Mouse (Mus musculus) kidney, embryonic 16.5 days (tissue): ENCODE measurements at regions not wholly inside any gene's neighbourhood (a gene's known extent, or its start where the extent isn't known, plus 50 kb on each side); places are given as distances from the start of the nearest gene placed in this dataset.
A peak's percentile ranks its signal among the peaks of the same experiment; 100 is the strongest.

Source experiments
- ATAC-seq: fragments of 200-750 bp; cut with Nextera tagmentation; 2 replicates; pipeline ENCODE4 v1.8.0; 2017; ENCODE audit warnings: moderate TSS enrichment; ENCODE audit not compliant: low FRiP score, low TSS enrichment
- H3K27ac ChIP-seq: fragments of 300-500 bp; sonication (generic); 2 replicates; pipeline ENCODE4 v1.5.1; 2014; ENCODE audit warnings: low read length
- H3K27me3 ChIP-seq: fragments of 300-500 bp; sonication (generic); 2 replicates; pipeline ENCODE4 v1.6.1; 2014; ENCODE audit warnings: low read length, control low read depth, mixed read lengths; ENCODE audit not compliant: insufficient read depth
- H3K36me3 ChIP-seq: fragments of 300-500 bp; sonication (generic); 2 replicates; pipeline ENCODE4 v1.6.1; 2014; ENCODE audit warnings: low read length, control low read depth, mixed read lengths; ENCODE audit not compliant: insufficient read depth
- H3K4me1 ChIP-seq: fragments of 300-500 bp; sonication (generic); 2 replicates; pipeline ENCODE4 v1.6.1; 2014; ENCODE audit warnings: low read length, control low read depth, mixed read lengths; ENCODE audit not compliant: insufficient read depth
- H3K4me2 ChIP-seq: fragments of 300-500 bp; sonication (generic); replicated peaks from 2 replicates; pipeline ENCODE4 v1.6.1; 2014; ENCODE audit warnings: low read depth, low read length
- H3K4me3 ChIP-seq: fragments of 300-500 bp; sonication (generic); 2 replicates; pipeline ENCODE4 v1.5.1; 2014; ENCODE audit warnings: mild to moderate bottlenecking, low read length
- H3K9ac ChIP-seq: fragments of 300-500 bp; sonication (generic); replicated peaks from 2 replicates; pipeline ENCODE4 v1.6.1; 2014; ENCODE audit warnings: low read length
- H3K9me3 ChIP-seq: fragments of 300-500 bp; sonication (generic); 2 replicates; pipeline ENCODE4 v1.6.1; 2016; ENCODE audit warnings: low read length, control low read depth
- WGBS: fragments of 180-500 bp; shearing (Covaris S2); extraction: QIAGEN DNeasy Blood & Tissue Kit; methylation state at CpG from one replicate; pipeline ENCODE4 v1.1.7; 2014; 5-methylcytosine and 5-hydroxymethylcytosine counted together

DNA sequence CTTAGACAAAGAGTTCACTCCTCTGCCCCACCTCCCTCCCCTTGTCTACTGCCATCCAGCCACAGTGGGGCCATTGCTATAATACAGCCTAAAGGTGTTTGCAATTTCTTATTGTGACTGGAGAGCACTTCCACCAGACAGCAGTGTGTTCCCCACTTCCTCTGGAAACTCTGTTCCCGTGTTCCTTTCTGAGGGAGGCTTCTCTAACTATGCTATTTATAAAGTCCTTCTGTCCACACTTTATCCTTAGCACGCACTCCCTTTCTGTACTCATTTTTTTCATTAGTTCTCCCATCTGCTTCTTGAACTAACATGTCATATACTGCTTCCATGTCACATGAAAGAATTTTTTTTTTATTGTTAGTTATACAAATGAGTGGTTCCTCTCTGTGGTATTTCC is 52.0 kb upstream of the 4930432M17Rik start:
- Histone ChIP-seq H3K27ac (no peak overlapping the region), H3K9ac (no peak overlapping the region), H3K4me3 (no peak overlapping the region), H3K4me2 (no peak overlapping the region), H3K27me3 (no peaks in the 10 kb centered on the region), H3K36me3 (no peaks in the 10 kb centered on the region), H3K4me1 (no peaks in the 10 kb centered on the region), H3K9me3 (0 out of 2 replicates have a peak, but pooled peaks cover 3% of the 10 kb centered on the region)
- no peak for ATAC-seq
- WGBS: 74% methylated on average over 2 of the region's 2 CpGs

DNA sequence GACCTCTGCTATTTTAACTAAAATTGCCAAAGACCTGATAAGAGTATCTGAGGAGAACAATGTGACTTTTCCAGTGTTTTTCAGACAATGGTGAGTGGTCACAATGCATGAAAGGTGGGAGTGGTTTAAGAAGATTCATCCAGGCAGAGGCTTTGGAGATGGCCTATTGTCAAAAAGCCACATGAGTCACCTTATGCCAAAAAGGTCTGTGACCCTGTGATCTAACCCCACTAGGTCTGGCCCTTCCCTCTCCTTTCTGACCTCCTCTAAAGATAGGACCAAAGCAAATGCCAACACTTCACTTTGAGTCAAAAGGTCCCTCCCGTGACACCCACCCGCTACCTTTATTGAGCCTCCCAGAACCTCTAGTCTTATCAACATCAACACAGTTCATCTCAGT is 52.4 kb upstream of the 4930432M17Rik start:
- ATAC-seq: no peak
- Histone ChIP-seq H3K9ac (no peak overlapping the region), H3K4me2 (no peak overlapping the region), H3K9me3 (0 out of 2 replicates have a peak, but pooled peaks cover 3% of the 10 kb centered on the region), H3K4me1 (no peaks in the 10 kb centered on the region), H3K36me3 (no peaks in the 10 kb centered on the region), H3K27ac (no peak overlapping the region), H3K27me3 (no peaks in the 10 kb centered on the region), H3K4me3 (no peak overlapping the region)
- WGBS: 92% methylated on average over 2 of the region's 2 CpGs

DNA sequence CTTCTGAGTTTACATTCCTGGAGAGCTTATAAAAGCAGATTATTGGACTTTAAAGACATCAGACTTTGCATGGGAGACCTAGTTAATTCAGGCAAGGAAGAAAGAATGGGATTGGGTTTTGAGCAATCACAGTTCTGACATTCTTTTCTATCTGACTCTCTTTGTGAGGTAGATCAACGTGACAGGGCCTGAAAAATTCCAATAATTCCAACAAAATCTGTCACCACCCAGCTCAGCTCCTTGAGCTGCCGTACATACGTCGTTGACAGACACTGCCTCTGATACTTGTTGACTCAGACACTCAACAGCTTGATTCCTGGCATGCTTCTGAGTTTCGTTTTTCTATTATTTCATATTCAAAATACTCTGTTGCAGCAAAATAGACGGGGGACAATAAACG is 53.2 kb upstream of the 4930432M17Rik start:
- no peak overlapping the region for H3K9ac ChIP-seq
- no peaks in the 10 kb centered on the region for H3K4me1 ChIP-seq
- no peak overlapping the region for H3K4me3 ChIP-seq
- no peak overlapping the region for H3K27ac ChIP-seq
- no peak for ATAC-seq
- no peaks in the 10 kb centered on the region for H3K27me3 ChIP-seq
- WGBS: 73% methylated on average over 7 of the region's 7 CpGs
- H3K4me2 ChIP-seq: no peak overlapping the region
- 0 out of 2 replicates have a peak, but pooled peaks cover 3% of the 10 kb centered on the region for H3K9me3 ChIP-seq
- no peaks in the 10 kb centered on the region for H3K36me3 ChIP-seq

DNA sequence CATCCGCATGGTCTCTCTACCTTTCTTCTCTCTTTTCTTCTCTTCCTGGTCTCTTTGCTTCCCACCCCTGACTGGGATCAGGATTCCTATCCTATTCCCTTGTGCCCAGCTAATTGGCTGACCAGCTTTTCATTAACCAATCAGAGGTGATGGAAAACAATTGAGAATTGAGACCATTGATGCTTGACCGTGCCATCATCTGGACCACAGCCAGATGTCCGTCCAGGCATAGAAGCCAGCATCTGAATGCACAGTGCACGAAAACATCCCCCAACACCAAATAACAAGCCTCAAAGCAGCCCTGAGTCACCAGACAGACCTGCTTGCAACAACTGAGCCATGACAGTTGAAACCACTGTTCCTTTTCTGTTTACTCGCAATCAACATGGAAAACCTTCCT is 54.5 kb upstream of the 4930432M17Rik start:
- 0 out of 2 replicates have a peak, but pooled peaks cover 3% of the 10 kb centered on the region for H3K9me3 ChIP-seq
- no peak overlapping the region for H3K4me2 ChIP-seq
- H3K4me3 ChIP-seq: no peak overlapping the region
- no peak overlapping the region for H3K9ac ChIP-seq
- WGBS: 70% methylated on average over 5 of the region's 5 CpGs
- H3K27me3 ChIP-seq: no peaks in the 10 kb centered on the region
- H3K27ac ChIP-seq: no peak overlapping the region
- H3K36me3 ChIP-seq: no peaks in the 10 kb centered on the region
- no peaks in the 10 kb centered on the region for H3K4me1 ChIP-seq
- ATAC-seq: 0 out of 2 replicates have a peak, but pooled peaks have one; percentile 59

- Histone ChIP-seq H3K4me3 (no peak overlapping the region), H3K9me3 (0 out of 2 replicates have a peak, but pooled peaks cover 3% of the 10 kb centered on the region), H3K9ac (no peak overlapping the region), H3K4me2 (no peak overlapping the region), H3K27me3 (no peaks in the 10 kb centered on the region), H3K27ac (no peak overlapping the region), H3K36me3 (no peaks in the 10 kb centered on the region), H3K4me1 (no peaks in the 10 kb centered on the region)
- ATAC-seq: no peak
- 78% methylated on average over 7 of the region's 7 CpGs for WGBS
Observed at GRCm38 (mm10) chr3:121614741-121615140, 55.8 kb upstream of the 4930432M17Rik start.

DNA sequence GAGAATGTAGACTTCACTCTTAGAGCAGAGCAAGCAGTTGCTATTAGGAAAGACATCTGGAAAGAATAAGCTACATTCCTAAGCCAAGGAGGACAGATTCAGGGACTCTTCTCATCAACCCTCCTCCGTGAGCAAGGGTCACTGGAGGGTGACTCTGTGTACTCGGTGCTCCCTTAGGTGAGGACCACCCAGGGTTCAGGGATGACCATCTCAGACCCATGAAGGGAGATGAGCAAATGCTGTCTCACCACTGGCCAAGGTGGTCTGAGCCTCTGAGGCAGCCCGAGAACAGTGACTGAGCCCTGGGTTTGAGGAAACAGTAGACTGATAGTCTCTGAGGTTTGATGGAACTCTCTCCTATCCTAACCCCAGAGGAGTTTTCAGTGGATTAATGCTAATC is 57.3 kb upstream of the 4930432M17Rik start:
- Histone ChIP-seq H3K4me3 (no peak overlapping the region), H3K4me1 (peaks cover 10% of the 10 kb centered on the region; the same call in 1 of the 2 replicates), H3K9ac (no peak overlapping the region), H3K9me3 (0 out of 2 replicates have a peak, but pooled peaks cover 3% of the 10 kb centered on the region), H3K27me3 (no peaks in the 10 kb centered on the region), H3K36me3 (no peaks in the 10 kb centered on the region), H3K4me2 (no peak overlapping the region), H3K27ac (no peak overlapping the region)
- 70% methylated on average over 3 of the region's 3 CpGs for WGBS
- no peak for ATAC-seq

- 67% methylated on average over 7 of the region's 7 CpGs for WGBS
- Histone ChIP-seq H3K4me2 (no peak overlapping the region), H3K27ac (no peak overlapping the region), H3K4me3 (no peak overlapping the region), H3K9me3 (no peaks in the 10 kb centered on the region), H3K9ac (no peak overlapping the region), H3K27me3 (no peaks in the 10 kb centered on the region), H3K36me3 (no peaks in the 10 kb centered on the region), H3K4me1 (peaks cover 10% of the 10 kb centered on the region; the same call in 1 of the 2 replicates)
- ATAC-seq: no peak
Observed at GRCm38 (mm10) chr3:121609845-121610244, 60.7 kb upstream of the 4930432M17Rik start.

GRCm38 (mm10) chr3:121609090-121609489 is 61.5 kb upstream of the 4930432M17Rik start:
- H3K36me3 ChIP-seq: no peaks in the 10 kb centered on the region
- 12% methylated on average over 7 of the region's 7 CpGs for WGBS

DNA sequence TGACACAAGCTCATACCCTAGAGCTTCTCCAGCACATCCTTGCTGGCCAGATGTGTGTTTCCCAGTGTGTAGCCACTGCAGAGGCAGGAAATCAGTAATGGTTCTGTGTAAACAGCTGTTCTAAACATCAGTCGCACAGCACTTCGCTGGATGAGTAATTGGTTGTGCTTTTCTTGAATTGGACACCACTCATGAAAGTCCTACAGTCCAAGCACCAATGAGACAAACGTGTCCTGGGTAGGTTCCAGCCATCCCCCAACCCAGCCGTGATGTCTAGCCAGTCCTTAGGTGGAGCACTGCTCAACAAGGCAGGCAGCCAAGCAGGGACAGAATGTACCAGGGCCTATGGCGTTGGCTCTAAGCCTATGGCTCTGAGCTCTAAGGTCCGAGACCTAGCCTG is 65.8 kb upstream of the 4930432M17Rik start:
- no peak overlapping the region for H3K27ac ChIP-seq
- 69% methylated on average over 6 of the region's 6 CpGs for WGBS
- no peak for ATAC-seq
- H3K27me3 ChIP-seq: no peaks in the 10 kb centered on the region
- no peaks in the 10 kb centered on the region for H3K36me3 ChIP-seq
- peaks cover 23% of the 10 kb centered on the region for H3K4me1 ChIP-seq
- H3K4me3 ChIP-seq: no peak overlapping the region
- H3K9me3 ChIP-seq: no peaks in the 10 kb centered on the region
- H3K9ac ChIP-seq: no peak overlapping the region
- H3K4me2 ChIP-seq: no peak overlapping the region

More at GRCm38 (mm10) chr3:121609090-121609489, 61.5 kb upstream of the 4930432M17Rik start:
- no peak overlapping the region for H3K4me2 ChIP-seq
- peaks cover 10% of the 10 kb centered on the region; the same call in 1 of the 2 replicates for H3K4me1 ChIP-seq
- H3K4me3 ChIP-seq: no peak overlapping the region
- no peaks in the 10 kb centered on the region for H3K27me3 ChIP-seq
- H3K9ac ChIP-seq: no peak overlapping the region
- no peaks in the 10 kb centered on the region for H3K9me3 ChIP-seq
- ATAC-seq: peak; percentile 67; the same call in 1 of the 2 replicates
- no peak overlapping the region for H3K27ac ChIP-seq

- Histone ChIP-seq H3K4me3 (no peak overlapping the region), H3K9me3 (no peaks in the 10 kb centered on the region), H3K4me2 (no peak overlapping the region), H3K27me3 (no peaks in the 10 kb centered on the region), H3K27ac (no peak overlapping the region), H3K9ac (no peak overlapping the region), H3K4me1 (peaks cover 17% of the 10 kb centered on the region), H3K36me3 (no peaks in the 10 kb centered on the region)
- WGBS: 92% methylated on average over 9 of the region's 9 CpGs
- ATAC-seq: no peak
Observed at GRCm38 (mm10) chr3:121604081-121604480, 66.5 kb upstream of the 4930432M17Rik start.
